Mouse (Mus musculus) small intestine, adult 2 months (tissue): ENCODE measurements at regions not wholly inside any gene's neighbourhood (a gene's known extent, or its start where the extent isn't known, plus 50 kb on each side); places are given as distances from the start of the nearest gene placed in this dataset.

ENCODE experiments used
- CTCF ChIP-seq: fragments of 200-500 bp; IDR thresholded peaks from 2 replicates; pipeline ENCODE4 v1.5.1; 2012; ENCODE audit warnings: low read depth, mild to moderate bottlenecking, control low read depth, inconsistent platforms, low read length, moderate library complexity, mixed read lengths; ENCODE audit not compliant: insufficient replicate concordance, insufficient read length; ENCODE audit errors: extremely low read depth
- POLR2A ChIP-seq: fragments of 200-500 bp; IDR thresholded peaks from 2 replicates; pipeline ENCODE4 v1.6.1; 2012; ENCODE audit warnings: low read depth, mild to moderate bottlenecking, control low read depth, inconsistent platforms, low read length, moderate library complexity

- TF ChIP-seq CTCF = no peak
- TF ChIP-seq POLR2A = no peak
Observed at GRCm38 (mm10) chr4:137104447-137105044, 55.9 kb upstream of the Zbtb40 start.
